In the genomic region with DNA sequence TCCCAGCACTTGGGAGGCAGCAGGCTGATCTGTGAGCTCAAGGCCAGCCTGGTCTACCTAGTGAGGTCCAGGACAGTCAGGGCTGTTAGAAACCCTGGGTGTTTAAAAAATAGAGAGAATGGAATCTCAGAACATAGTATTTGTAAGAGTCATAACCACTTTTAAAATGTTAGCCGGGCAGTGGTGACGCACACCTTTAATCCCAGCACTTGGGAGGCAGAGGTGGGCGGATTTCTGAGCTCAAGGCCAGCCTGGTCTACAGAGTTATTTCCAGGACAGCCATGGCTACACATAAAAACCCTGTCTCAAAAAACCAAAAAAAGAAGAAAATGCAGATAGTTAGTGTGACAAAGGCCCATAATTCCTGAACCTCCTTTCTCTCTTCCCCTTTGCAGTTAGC, we compare ENCODE assay signal across 14 mouse cellular contexts.
"Had no signal": no experiment of that assay in that cellular context is flagged by ENCODE, and none has a peak within 500 bp of the region (broad histone marks: within the 10 kb centered on the region; RNA-seq: fewer than 3 reads in every experiment).

No protein-coding gene starts in this region.

- DNase-seq: cerebellum, postnatal 10 days; cerebellum, postnatal 14 days; cerebellum, postnatal 25 days; cerebellum, postnatal 36 days; embryo, embryonic 11 days; forebrain, postnatal 0 days; gastrocnemius, adult 2 months; gastrocnemius, postnatal 10 days; gastrocnemius, postnatal 14 days; gastrocnemius, postnatal 25 days; gastrocnemius, postnatal 36 days; heart, adult 11 months; heart, adult 18-20 months; heart, adult 2 months had no signal
